Comparison of ENCODE assay signal across 9 mouse cellular contexts in the genomic region with DNA sequence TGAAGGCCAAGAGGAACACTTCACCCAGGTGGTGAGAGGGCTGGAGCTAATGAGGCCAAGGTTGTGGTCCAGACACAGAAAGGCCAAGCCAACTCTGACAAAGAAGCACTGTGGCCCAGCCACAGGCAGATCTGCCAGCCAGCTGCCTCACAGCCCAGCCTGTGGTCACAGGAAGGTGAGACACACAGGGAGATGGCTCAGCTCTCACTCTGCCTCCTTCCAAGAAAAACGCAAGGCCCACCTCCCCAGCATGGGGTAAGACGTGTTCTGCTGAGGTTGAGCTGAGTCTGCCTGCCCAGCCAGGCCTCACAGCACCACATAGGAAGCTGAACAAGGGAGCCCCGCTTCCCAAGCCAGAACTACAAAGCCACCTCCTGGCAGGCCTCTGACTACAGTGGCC. TPM values are rescaled to one million over a fixed set of nuclear protein-coding genes. Genes with fewer than 3 reads are reported as not detected.
A peak's percentile ranks its signal among the peaks of the same experiment; 100 is the strongest.
DNase-seq lines count a peak whose midpoint lies in the region; ATAC-seq lines count a peak whose summit lies in the region.
"Had no signal": no experiment of that assay in that cellular context is flagged by ENCODE, and none has a peak within 500 bp of the region (broad histone marks: within the 10 kb centered on the region; RNA-seq: fewer than 3 reads in every experiment).

No protein-coding gene starts in this region.

- peak; percentile 87 for DNase-seq in 3134 (ENCODE audit: extremely low read depth, insufficient read length, low spot score)
- peak; percentile 87 for DNase-seq in Muller cell, postnatal 12 days (ENCODE audit: inconsistent ontology term)
- DNase-seq in layer of hippocampus, adult 9-11 months: no peak
- DNase-seq in right cerebral cortex, postnatal 25 days: no peak
- no peak for DNase-seq in spleen, postnatal 10 days (ENCODE audit: low spot score in 2 of 2)

- H3K9ac ChIP-seq in heart, embryonic 16.5 days (ENCODE audit: low read length): no peak overlapping the region
- no peak overlapping the region; the same call in 1 of the 2 replicates for H3K9ac ChIP-seq in heart, embryonic 12.5 days

- 0 out of 2 replicates have a peak overlapping the region, but pooled peaks have one; percentile 14 for H3K27ac ChIP-seq in heart, embryonic 16.5 days (ENCODE audit: low read length)
- no peak overlapping the region for H3K27ac ChIP-seq in heart, embryonic 12.5 days (ENCODE audit: poor library complexity, severe bottlenecking)

- H3K4me2 ChIP-seq in heart, embryonic 16.5 days (ENCODE audit: low read depth, low read length): no peak overlapping the region
- H3K4me2 ChIP-seq in heart, embryonic 12.5 days: no peak overlapping the region

- H3K9me3 ChIP-seq in heart, embryonic 16.5 days (replicated peaks; ENCODE audit: control insufficient read depth, low read length): no peaks in the 10 kb centered on the region
- H3K9me3 ChIP-seq in heart, embryonic 12.5 days (replicated peaks): no peaks in the 10 kb centered on the region

- no peaks in the 10 kb centered on the region for H3K27me3 ChIP-seq in heart, embryonic 16.5 days (ENCODE audit: control insufficient read depth, insufficient read depth, low read length)
- no peaks in the 10 kb centered on the region for H3K27me3 ChIP-seq in heart, embryonic 12.5 days (replicated peaks)

- 71% methylated on average over 3 of the region's 3 CpGs for WGBS in heart, embryonic 16.5 days
- 57% methylated on average over 3 of the region's 3 CpGs for WGBS in heart, embryonic 12.5 days

- H3K4me3 ChIP-seq in heart, embryonic 16.5 days (ENCODE audit: low read length): no peak overlapping the region
- no peak overlapping the region for H3K4me3 ChIP-seq in heart, embryonic 12.5 days
- H3K4me3 ChIP-seq: erythroblast, embryonic 14.5 days had no signal

- H3K36me3 ChIP-seq in heart, embryonic 16.5 days (ENCODE audit: control insufficient read depth, insufficient read depth): no peaks in the 10 kb centered on the region
- peaks cover 3% of the 10 kb centered on the region; the same call in 1 of the 2 replicates for H3K36me3 ChIP-seq in heart, embryonic 12.5 days

- 0 out of 2 replicates have a peak, but pooled peaks cover 4% of the 10 kb centered on the region for H3K4me1 ChIP-seq in heart, embryonic 16.5 days (ENCODE audit: control insufficient read depth, insufficient read depth, low read length)
- 0 out of 2 replicates have a peak, but pooled peaks cover 4% of the 10 kb centered on the region for H3K4me1 ChIP-seq in heart, embryonic 12.5 days (replicated peaks)

- peak; percentile 39; the same call in 1 of the 2 replicates for ATAC-seq in heart, embryonic 16.5 days (replicated peaks; ENCODE audit: extremely low read depth, insufficient read depth, low FRiP score)
- ATAC-seq in heart, embryonic 12.5 days (ENCODE audit: insufficient number of reproducible peaks, low FRiP score): no peak
- ATAC-seq in granulocyte monocyte progenitor cell, adult 5-6 weeks (replicated peaks; ENCODE audit: poor library complexity, severe bottlenecking): peak; percentile 15

RNA-seq across cellular contexts. Expression of a gene that starts 34.5 kb away (rescaled TPM):
- 5.6 and 6.7 TPM in 2 replicates for polyA plus RNA-seq in heart, embryonic 16.5 days (2015; fragmentation: Nextera tagmentation; extraction: Ambion mirVana)
- polyA plus RNA-seq in heart, embryonic 12.5 days (2016; fragmentation: Nextera tagmentation; extraction: Ambion mirVana): 6.7 and 10.2 TPM in 2 replicates
- total RNA-seq in granulocyte monocyte progenitor cell, adult 5-6 weeks (2014; fragmentation: Nextera tagmentation): 1.0 and 2.1 TPM in 2 replicates
- total RNA-seq in granulocyte monocyte progenitor cell, adult 5-6 weeks (2017): 1.6 and 2.4 TPM in 2 replicates
- polyA plus RNA-seq: erythroblast, embryonic 14.5 days had no signal

Comparison
In these comparisons a context has a peak if more than half of its experiments do, and no peak if none do; other contexts are left out.
1. DNase-seq: peak in 3134 (single experiment) and Muller cell, postnatal 12 days (single experiment); none in layer of hippocampus, adult 9-11 months (single experiment), right cerebral cortex, postnatal 25 days (single experiment) and spleen, postnatal 10 days (0 of 2).